Mouse (Mus musculus) T-helper 2 cell (primary cell): ENCODE measurements around the gene Tmco1.

ENCODE experiments used
- in situ Hi-C: fragments of 300-600 bp; cut with MboI, MseI; formaldehyde crosslinking; loops from one replicate; pipeline ENCODE4 v1.15.1; 2025; ENCODE audit warnings: high pct_unique_total_duplicates

Tmco1 gene

DNA sequence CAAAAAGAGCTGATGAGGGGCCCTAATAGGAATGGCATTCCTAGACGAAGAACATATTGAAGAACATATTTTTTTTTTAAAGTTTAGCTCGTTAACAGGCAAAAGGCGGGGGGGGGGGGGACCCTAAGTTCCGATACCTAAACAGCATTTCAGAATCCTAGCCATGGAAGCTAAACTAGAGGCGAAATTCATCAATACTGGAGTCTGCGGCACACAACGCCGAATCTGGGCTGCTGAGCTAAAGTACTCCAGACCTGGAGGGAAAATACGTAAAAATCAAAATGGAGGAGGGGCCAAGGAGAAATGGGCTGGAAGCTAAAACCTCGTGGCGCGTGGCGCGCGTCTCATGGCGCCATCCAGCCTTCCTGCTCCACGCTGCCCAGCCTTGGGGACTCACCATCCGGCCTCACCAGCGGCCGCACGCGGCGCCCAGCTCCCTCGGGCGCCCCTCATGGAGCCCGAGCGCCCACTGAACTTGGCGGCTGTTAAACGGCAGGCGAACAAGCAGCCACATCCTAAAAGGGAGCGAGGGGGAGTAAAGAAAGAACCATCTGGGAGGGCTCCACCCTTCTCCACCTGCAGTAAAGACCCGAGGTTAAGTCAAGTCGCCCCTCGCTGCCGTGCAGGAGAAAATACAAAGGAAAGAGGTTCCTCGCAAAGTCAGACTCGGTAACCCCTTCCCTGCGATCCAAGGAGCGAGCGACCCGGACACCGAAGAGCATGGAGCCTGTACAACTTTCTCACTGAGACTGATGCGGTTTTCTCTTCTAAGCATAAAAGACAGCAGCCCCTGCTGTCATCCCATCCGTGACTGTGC lies 24.5 kb upstream of the Tmco1 start:
- in situ Hi-C loops = no loop called here

DNA sequence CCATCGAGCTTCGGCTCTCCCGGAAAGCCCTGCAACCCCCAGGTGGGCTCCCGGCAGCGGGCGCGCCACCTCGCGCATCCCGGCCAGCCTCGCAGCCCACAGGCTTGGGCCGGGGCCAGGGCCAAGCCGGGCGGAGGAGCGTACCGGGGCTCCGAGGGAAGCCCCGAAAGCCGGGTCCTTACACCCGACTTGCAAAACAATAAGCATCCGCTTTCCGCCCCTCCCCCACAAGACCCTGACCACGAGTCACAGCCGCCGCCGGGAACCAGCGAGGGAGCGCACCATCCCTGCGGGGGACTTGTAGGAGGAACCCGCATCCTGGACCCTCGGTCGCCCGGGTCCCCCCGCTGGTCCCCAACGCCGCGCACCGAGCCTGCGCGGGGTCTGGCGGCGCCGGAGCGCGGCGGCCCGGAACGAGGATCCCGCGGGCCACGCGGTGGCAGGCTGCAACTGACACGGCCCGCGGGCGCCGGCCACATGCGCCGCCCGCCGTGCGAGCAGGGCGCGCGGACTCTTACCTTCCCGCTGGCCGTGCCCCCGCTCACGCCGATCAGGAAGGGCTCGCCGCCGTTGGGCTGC lies 23.8 kb upstream of the Tmco1 start:
- in situ Hi-C loops = no loop called here

DNA sequence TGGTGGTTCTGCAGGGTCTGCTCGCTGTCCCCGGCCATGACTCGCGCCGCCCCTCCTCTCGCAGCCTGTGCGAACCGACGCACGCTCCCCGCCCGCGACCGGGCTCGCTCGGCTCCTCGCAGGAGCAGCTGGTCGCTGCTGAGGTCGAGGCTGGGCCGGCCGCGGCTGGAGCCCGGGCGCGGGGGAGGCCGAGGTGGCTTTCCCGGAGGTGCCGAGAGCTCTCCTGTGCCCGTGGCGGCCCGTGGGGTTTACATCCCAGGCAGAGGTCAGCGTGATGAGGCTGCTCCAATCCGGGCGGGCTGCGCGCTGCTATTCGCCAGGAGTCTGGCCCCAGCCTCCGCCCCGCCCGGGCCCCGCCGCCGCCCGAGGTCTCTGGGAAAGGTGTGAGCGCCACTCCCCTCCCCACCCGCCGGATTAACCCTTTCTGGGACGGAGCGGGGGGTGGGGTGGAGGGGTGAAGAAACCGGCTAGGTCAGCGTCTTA lies 23.3 kb upstream of the Tmco1 start:
- in situ Hi-C loops = no loop called here

DNA sequence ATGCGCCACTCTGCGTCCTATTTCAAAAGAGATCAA lies 23.0 kb upstream of the Tmco1 start, which contains the start of gene Uck2:
Uck2 (minus strand) TSS at position 1 of the 36 bp plus-strand sequence.
- in situ Hi-C loops = no loop called here

GRCm38 (mm10) chr1:167285356-167285755 lies 22.8 kb upstream of the Tmco1 start:
- in situ Hi-C loops = no loop called here

DNA sequence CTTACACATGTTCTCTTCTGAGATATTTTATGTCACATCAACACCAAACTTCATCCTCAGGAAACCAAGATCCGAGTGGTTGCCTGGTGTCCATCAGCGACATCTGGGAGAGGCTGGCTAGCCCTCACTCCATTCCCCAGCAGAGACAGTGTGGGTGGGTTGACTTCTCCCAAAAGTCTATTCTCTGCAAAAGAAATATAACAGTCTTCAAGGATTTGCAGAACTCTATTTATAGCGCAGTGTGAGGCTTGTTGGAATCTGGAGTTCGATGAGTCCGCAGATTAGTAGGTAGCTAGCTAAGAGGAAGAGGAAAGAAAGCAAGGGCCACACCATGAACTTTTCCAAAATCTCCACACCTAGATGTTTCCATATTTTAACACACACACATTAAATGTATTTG lies 21.0 kb upstream of the Tmco1 start:
- in situ Hi-C loops = no loop called here

- in situ Hi-C loops = no loop called here
Observed at GRCm38 (mm10) chr1:167288665-167289538, 19.3 kb upstream of the Tmco1 start.

DNA sequence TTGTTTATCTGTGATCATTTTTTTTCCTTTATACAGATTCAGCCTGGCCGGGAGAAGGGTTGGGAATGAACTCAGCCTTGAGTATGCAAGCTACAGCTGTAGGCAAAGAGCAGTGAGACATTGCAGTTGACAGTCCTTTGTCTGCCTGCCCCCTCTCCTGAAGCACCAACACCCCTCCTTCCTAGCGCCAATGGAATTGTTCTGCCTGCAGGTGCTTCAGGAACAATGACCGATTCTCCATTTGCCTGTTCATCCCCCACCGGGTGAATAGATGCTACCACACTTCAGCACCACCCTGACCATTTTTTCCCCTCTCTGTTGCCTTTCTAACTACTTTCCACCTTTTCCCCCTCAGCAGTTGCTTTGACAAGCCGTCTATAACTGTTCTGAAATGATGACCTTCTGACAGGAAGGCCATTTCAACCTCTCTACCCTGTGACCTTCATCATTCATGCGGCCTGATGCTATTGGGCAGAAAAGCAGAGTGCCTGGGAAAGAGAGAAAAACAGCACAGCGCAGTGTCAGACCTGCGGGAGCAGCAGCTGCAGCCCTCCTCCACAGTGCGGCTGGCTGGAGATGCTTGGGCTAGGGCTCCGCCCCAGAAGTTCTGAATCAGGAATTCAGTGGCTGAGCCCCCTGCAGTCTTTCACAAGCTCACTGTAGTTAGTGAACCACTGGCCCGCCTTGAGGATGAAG lies 18.5 kb upstream of the Tmco1 start:
- in situ Hi-C loops = no loop called here

GRCm38 (mm10) chr1:167290263-167290592 lies 17.9 kb upstream of the Tmco1 start:
- in situ Hi-C loops = no loop called here

GRCm38 (mm10) chr1:167291610-167292009 lies 16.6 kb upstream of the Tmco1 start:
- in situ Hi-C loops = no loop called here

- in situ Hi-C loops = no loop called here
Observed at GRCm38 (mm10) chr1:167292447-167292846, 15.7 kb upstream of the Tmco1 start.

- in situ Hi-C loops = no loop called here
Observed at GRCm38 (mm10) chr1:167295679-167296402, 12.3 kb upstream of the Tmco1 start.

DNA sequence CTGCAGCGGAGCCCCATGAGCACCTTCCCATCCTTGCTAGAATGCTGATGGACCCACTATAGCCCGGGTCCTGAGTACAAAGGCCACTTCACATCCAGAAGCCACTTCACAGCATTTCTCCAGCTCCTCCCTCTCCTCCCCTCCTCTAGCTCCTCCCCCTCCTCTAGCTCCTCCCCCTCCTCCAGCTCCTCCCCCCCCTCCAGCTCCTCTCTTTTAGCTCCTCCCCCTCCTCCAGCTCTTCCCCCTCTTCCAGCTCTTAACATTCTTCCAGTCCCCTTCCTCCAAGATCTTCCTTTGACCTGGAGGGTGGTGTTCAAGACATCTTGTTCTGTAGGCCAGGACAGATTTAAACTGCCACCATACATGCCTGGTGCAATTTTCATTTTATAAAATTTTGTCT lies 8.1 kb upstream of the Tmco1 start:
- in situ Hi-C loops = no loop called here

GRCm38 (mm10) chr1:167305501-167306137 lies 2.6 kb upstream of the Tmco1 start:
- in situ Hi-C loops = no loop called here

GRCm38 (mm10) chr1:167306451-167307240 lies 1.5 kb upstream of the Tmco1 start:
- in situ Hi-C loops = no loop called here

DNA sequence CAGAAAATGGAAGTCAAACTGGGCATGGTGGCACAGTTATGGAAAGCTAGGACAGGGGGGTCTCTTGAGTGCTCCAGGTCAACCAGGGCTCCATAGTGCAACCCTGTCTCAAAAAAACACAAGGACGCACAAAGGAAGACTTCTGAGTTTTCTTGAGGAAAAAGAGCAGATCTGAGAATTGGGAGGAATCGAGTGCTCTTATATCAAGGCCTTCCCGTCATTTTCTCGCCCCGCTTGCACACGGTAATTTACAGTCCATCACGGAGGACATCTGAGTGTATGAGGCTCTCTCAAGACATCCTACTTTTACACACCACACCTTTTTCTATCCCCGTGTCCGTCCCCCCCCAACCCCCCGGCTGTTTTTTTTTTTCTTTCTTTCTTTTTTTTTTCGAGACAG lies 504 bp upstream of the Tmco1 start:
- in situ Hi-C loops = no loop called here

GRCm38 (mm10) chr1:167312367-167312766 lies 4.2 kb downstream of the Tmco1 start:
- in situ Hi-C loops = no loop called here

DNA sequence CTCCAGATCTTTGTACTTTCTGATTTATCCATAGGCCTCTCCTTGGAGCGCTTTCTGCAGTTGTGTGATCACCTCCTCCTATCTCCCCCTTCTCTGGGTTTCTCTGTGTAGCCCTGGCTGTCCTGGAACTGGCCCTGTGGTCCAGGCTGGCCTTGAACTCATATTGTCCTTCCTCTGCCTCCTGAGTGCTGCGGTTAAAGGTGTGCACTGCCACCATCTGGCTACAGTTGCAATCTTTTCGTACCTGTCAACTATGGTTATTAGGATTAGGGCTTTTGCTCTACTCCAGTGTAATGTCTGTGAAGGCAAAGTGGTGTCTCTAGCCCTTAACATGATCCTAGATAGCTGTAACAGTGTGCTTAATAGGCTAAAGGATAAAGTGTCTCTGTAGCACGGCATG lies 5.0 kb downstream of the Tmco1 start:
- in situ Hi-C loops = no loop called here

DNA sequence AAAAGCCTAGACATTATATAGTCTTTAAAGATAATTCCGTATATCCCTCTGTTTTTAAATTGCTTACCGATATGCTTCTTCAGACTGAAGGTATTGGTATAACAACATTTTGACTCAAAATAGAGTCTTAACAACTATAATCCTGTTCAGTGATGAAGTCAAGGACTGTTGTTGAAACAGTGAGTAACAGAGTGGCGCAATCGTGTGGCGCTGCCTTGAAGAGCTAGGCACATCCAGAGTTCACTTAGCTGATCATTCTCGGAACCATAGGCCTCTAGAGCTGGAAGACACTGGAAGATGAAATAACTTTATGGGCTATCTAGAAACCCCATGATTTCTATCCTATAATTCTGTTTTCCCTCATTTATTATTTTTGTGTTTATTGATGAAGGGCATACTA lies 13.5 kb downstream of the Tmco1 start:
- in situ Hi-C loops = no loop called here

DNA sequence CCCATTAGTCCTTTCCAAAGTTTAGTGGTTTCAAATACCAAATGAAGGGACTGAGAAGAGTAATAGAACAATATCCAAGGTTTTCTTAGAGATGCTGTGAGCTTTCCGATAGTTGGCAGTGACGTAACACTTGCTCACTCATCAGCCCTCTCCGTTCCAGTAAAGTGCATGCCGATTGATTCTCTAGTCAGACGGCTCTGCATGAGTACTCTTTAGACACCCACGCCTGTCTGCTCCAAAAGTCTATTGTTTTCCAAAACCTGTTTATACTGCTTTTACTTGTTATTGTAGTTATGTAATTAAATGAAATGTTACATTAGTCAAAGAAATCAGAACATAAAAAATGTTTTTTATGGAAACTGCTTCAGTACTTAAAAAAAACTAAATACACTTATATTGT lies 20.6 kb downstream of the Tmco1 start:
- in situ Hi-C loops = loop anchor here (25.0 kb wide), 1 partner anchor 316 kb away; the partner anchor contains the start of gene Fam78b
